ENCODE assay signal across 8 mouse cellular contexts in genomic region chr16:91465505-91466240, GRCm38 (mm10). TPM values are rescaled to one million over a fixed set of nuclear protein-coding genes. Genes with fewer than 3 reads are reported as not detected.
A peak's percentile ranks its signal among the peaks of the same experiment; 100 is the strongest.
DNase-seq lines count a peak whose midpoint lies in the region; ATAC-seq lines count a peak whose summit lies in the region.

No protein-coding gene starts in this region.

- H3K36me3 ChIP-seq in liver, embryonic 11.5 days (ENCODE audit: control insufficient read depth, insufficient read depth, low read length) = no peaks in the 10 kb centered on the region
- no peaks in the 10 kb centered on the region for H3K36me3 ChIP-seq in embryonic facial prominence, embryonic 14.5 days (ENCODE audit: control insufficient read depth, insufficient read depth, low read length)
- H3K36me3 ChIP-seq in intestine, embryonic 15.5 days = no peaks in the 10 kb centered on the region
- H3K36me3 ChIP-seq in neural tube, embryonic 13.5 days = no peaks in the 10 kb centered on the region

- H3K4me1 ChIP-seq in liver, embryonic 11.5 days (replicated peaks; ENCODE audit: control insufficient read depth, insufficient read depth, low read length) = peaks cover 29% of the 10 kb centered on the region
- H3K4me1 ChIP-seq in embryonic facial prominence, embryonic 14.5 days (ENCODE audit: control insufficient read depth, insufficient read depth, low read length) = peaks cover 7% of the 10 kb centered on the region; the same call in 1 of the 2 replicates
- no peaks in the 10 kb centered on the region for H3K4me1 ChIP-seq in intestine, embryonic 15.5 days (replicated peaks)
- peaks cover 25% of the 10 kb centered on the region for H3K4me1 ChIP-seq in neural tube, embryonic 13.5 days (replicated peaks)

- no peaks in the 10 kb centered on the region for H3K27me3 ChIP-seq in liver, embryonic 11.5 days (replicated peaks; ENCODE audit: control insufficient read depth, insufficient read depth, low read length)
- H3K27me3 ChIP-seq in embryonic facial prominence, embryonic 14.5 days (replicated peaks; ENCODE audit: control insufficient read depth, insufficient read depth, low read length) = no peaks in the 10 kb centered on the region
- H3K27me3 ChIP-seq in intestine, embryonic 15.5 days (replicated peaks) = no peaks in the 10 kb centered on the region
- H3K27me3 ChIP-seq in neural tube, embryonic 13.5 days = no peaks in the 10 kb centered on the region

- no peak overlapping the region; the same call in 1 of the 2 replicates for H3K27ac ChIP-seq in liver, embryonic 11.5 days (ENCODE audit: low read depth, low read length)
- H3K27ac ChIP-seq in embryonic facial prominence, embryonic 14.5 days (replicated peaks; ENCODE audit: low read depth, low read length) = 0 out of 2 replicates have a peak overlapping the region, but pooled peaks have one; percentile 55
- 0 out of 2 replicates have a peak overlapping the region, but pooled peaks have one; percentile 46 for H3K27ac ChIP-seq in intestine, embryonic 15.5 days
- H3K27ac ChIP-seq in neural tube, embryonic 13.5 days (replicated peaks) = no peak overlapping the region

- peak overlapping the region; percentile 67 for H3K4me3 ChIP-seq in liver, embryonic 11.5 days (ENCODE audit: low read depth, low read length)
- peak overlapping the region; percentile 72 for H3K4me3 ChIP-seq in embryonic facial prominence, embryonic 14.5 days (ENCODE audit: low read depth, low read length)
- peak overlapping the region; percentile 60 for H3K4me3 ChIP-seq in intestine, embryonic 15.5 days (replicated peaks)
- H3K4me3 ChIP-seq in neural tube, embryonic 13.5 days = peak overlapping the region; percentile 68

- DNase-seq in liver, embryonic 11.5 days (ENCODE audit: low spot score) = no peak
- DNase-seq in liver = no peak
- DNase-seq in embryonic facial prominence, embryonic 14.5 days (ENCODE audit: low spot score) = no peak
- DNase-seq in cerebellum, adult 9-11 months = no peak
- no peak for DNase-seq in gastrocnemius, postnatal 4 days (ENCODE audit: low spot score in 2 of 2)
- DNase-seq in layer of hippocampus, adult 11-12 months (ENCODE audit: low spot score) = no peak

- H3K9me3 ChIP-seq in liver, embryonic 11.5 days (ENCODE audit: control insufficient read depth, low read length) = no peaks in the 10 kb centered on the region
- no peaks in the 10 kb centered on the region for H3K9me3 ChIP-seq in embryonic facial prominence, embryonic 14.5 days (ENCODE audit: control insufficient read depth, low read length)
- no peaks in the 10 kb centered on the region for H3K9me3 ChIP-seq in intestine, embryonic 15.5 days
- no peaks in the 10 kb centered on the region for H3K9me3 ChIP-seq in neural tube, embryonic 13.5 days

- WGBS in liver, embryonic 11.5 days = 58% methylated on average over 13 of the region's 13 CpGs
- WGBS in embryonic facial prominence, embryonic 14.5 days = 49% methylated on average over 13 of the region's 13 CpGs
- 48% methylated on average over 13 of the region's 13 CpGs for WGBS in intestine, embryonic 15.5 days
- 44% methylated on average over 13 of the region's 13 CpGs for WGBS in neural tube, embryonic 13.5 days

- ATAC-seq in liver, embryonic 11.5 days (replicated peaks; ENCODE audit: low FRiP score) = no peak
- no peak for ATAC-seq in embryonic facial prominence, embryonic 14.5 days (ENCODE audit: low read depth)
- ATAC-seq in intestine, embryonic 15.5 days = no peak
- 0 out of 2 replicates have a peak, but pooled peaks have one; percentile 16 for ATAC-seq in neural tube, embryonic 13.5 days (ENCODE audit: low read depth)

- peak overlapping the region; percentile 79 for H3K9ac ChIP-seq in liver, embryonic 11.5 days (ENCODE audit: low read depth, low read length)
- H3K9ac ChIP-seq in embryonic facial prominence, embryonic 14.5 days (ENCODE audit: low read depth, low read length) = peak overlapping the region; percentile 75
- peak overlapping the region; percentile 63 for H3K9ac ChIP-seq in intestine, embryonic 15.5 days
- H3K9ac ChIP-seq in neural tube, embryonic 13.5 days = peak overlapping the region; percentile 82

- H3K4me2 ChIP-seq in liver, embryonic 11.5 days = peak overlapping the region; percentile 98
- H3K4me2 ChIP-seq in embryonic facial prominence, embryonic 14.5 days (ENCODE audit: low read depth, low read length) = peak overlapping the region; percentile 98
- H3K4me2 ChIP-seq in intestine, embryonic 15.5 days (replicated peaks) = peak overlapping the region; percentile 95
- peak overlapping the region; percentile 88 for H3K4me2 ChIP-seq in neural tube, embryonic 13.5 days

RNA-seq across cellular contexts. Expression of gene Ifnar1, which starts 19.4 kb away (rescaled TPM):
- polyA plus RNA-seq in liver, embryonic 11.5 days (2014; fragmentation: Nextera tagmentation; extraction: Ambion mirVana) = 32.6 and 35.5 TPM in 2 replicates
- 47.3 and 53.7 TPM in 2 replicates for polyA plus RNA-seq in embryonic facial prominence, embryonic 14.5 days (2014; fragmentation: Nextera tagmentation; extraction: Ambion mirVana)
- polyA plus RNA-seq in intestine, embryonic 15.5 days (2015; fragmentation: Nextera tagmentation; extraction: Ambion mirVana) = 40.1 and 42.0 TPM in 2 replicates
- 46.5 and 50.4 TPM in 2 replicates for polyA plus RNA-seq in neural tube, embryonic 13.5 days (2015; fragmentation: Nextera tagmentation; extraction: Ambion mirVana)
- total RNA-seq in gastrocnemius, postnatal 4 days (2021) = 10 to 100 TPM; 61.8 to 63.4 TPM

RNA-seq across cellular contexts. Expression of gene Il10rb, which starts 59.7 kb away (rescaled TPM):
- polyA plus RNA-seq in liver, embryonic 11.5 days (2014; fragmentation: Nextera tagmentation; extraction: Ambion mirVana) = 29.8 and 32.9 TPM in 2 replicates
- 32.6 and 33.2 TPM in 2 replicates for polyA plus RNA-seq in embryonic facial prominence, embryonic 14.5 days (2014; fragmentation: Nextera tagmentation; extraction: Ambion mirVana)
- polyA plus RNA-seq in intestine, embryonic 15.5 days (2015; fragmentation: Nextera tagmentation; extraction: Ambion mirVana) = 64.8 and 74.4 TPM in 2 replicates
- 11.8 and 13.1 TPM in 2 replicates for polyA plus RNA-seq in neural tube, embryonic 13.5 days (2015; fragmentation: Nextera tagmentation; extraction: Ambion mirVana)
- total RNA-seq in gastrocnemius, postnatal 4 days (2021) = 10 to 100 TPM; 26.3 to 27.4 TPM

Comparison
In these comparisons a context has a peak if more than half of its experiments do, and no peak if none do; other contexts are left out.
1. H3K27ac ChIP-seq: peak in embryonic facial prominence, embryonic 14.5 days (single experiment) and intestine, embryonic 15.5 days (single experiment); none in liver, embryonic 11.5 days (single experiment) and neural tube, embryonic 13.5 days (single experiment).
2. Peak in every context shown above with its lines, with median percentiles within 50 percentile points of each other: H3K4me2 ChIP-seq, H3K4me3 ChIP-seq and H3K9ac ChIP-seq.